ENCODE assay signal across 21 mouse cellular contexts in genomic region chr5:121685495-121685894, GRCm38 (mm10). TPM values are rescaled to one million over a fixed set of nuclear protein-coding genes. Genes with fewer than 3 reads are reported as not detected.
DNase-seq lines count a peak whose midpoint lies in the region; ATAC-seq and TF ChIP-seq lines count a peak whose summit lies in the region.
"Had no signal": no experiment of that assay in that cellular context is flagged by ENCODE, and none has a peak within 500 bp of the region (broad histone marks: within the 10 kb centered on the region; RNA-seq: fewer than 3 reads in every experiment).

No protein-coding gene starts in this region.

- TF ChIP-seq CTCF in heart, adult 2 months (IDR thresholded peaks at IDR 0.05): no peak

- no peaks in the 10 kb centered on the region for H3K79me2 ChIP-seq in heart, adult 2 months (replicated peaks; ENCODE audit: control insufficient read depth, insufficient read depth, low read length)

- H3K27ac ChIP-seq in forebrain, embryonic 16.5 days (ENCODE audit: low read length): no peak overlapping the region
- H3K27ac ChIP-seq in forebrain, embryonic 11.5 days (ENCODE audit: low read depth, low read length): no peak overlapping the region
- H3K27ac ChIP-seq in heart, embryonic 16.5 days (ENCODE audit: low read length): peak overlapping the region; percentile 58
- no peak overlapping the region for H3K27ac ChIP-seq in heart, adult 2 months
- H3K27ac ChIP-seq: embryonic facial prominence, embryonic 15.5 days; limb, embryonic 15.5 days; macrophage; neural tube, embryonic 13.5 days had no signal

- H3K4me1 ChIP-seq in forebrain, embryonic 16.5 days (replicated peaks; ENCODE audit: control insufficient read depth, insufficient read depth, low read length): peaks cover 2% of the 10 kb centered on the region
- no peaks in the 10 kb centered on the region for H3K4me1 ChIP-seq in forebrain, embryonic 11.5 days (replicated peaks; ENCODE audit: control insufficient read depth, insufficient read depth, low read length)
- H3K4me1 ChIP-seq in heart, embryonic 16.5 days (ENCODE audit: control insufficient read depth, insufficient read depth, low read length): peaks cover 11% of the 10 kb centered on the region
- H3K4me1 ChIP-seq in heart, adult 2 months (ENCODE audit: control insufficient read depth, insufficient read depth, low read length): no peaks in the 10 kb centered on the region
- H3K4me1 ChIP-seq: neural tube, embryonic 13.5 days had no signal

- ATAC-seq in forebrain, embryonic 16.5 days: peak; percentile 20; the same call in 1 of the 2 replicates
- no peak for ATAC-seq in forebrain, embryonic 11.5 days (replicated peaks; ENCODE audit: low FRiP score)
- ATAC-seq in heart, embryonic 16.5 days (replicated peaks; ENCODE audit: extremely low read depth, insufficient read depth, low FRiP score): peak; percentile 42; the same call in 1 of the 2 replicates
- ATAC-seq: hindbrain, embryonic 16.5 days had no signal

- no peak for TF ChIP-seq EP300 in heart, adult 2 months (IDR thresholded peaks at IDR 0.05; ENCODE audit: insufficient read depth, low read depth, low read length)

- WGBS in forebrain, embryonic 16.5 days: 68% methylated on average over 6 of the region's 6 CpGs
- WGBS in forebrain, embryonic 11.5 days: 92% methylated on average over 6 of the region's 6 CpGs
- 66% methylated on average over 6 of the region's 6 CpGs for WGBS in heart, embryonic 16.5 days
- WGBS in heart, adult 2 months: 79% methylated on average over 6 of the region's 6 CpGs

- H3K36me3 ChIP-seq in forebrain, embryonic 16.5 days (ENCODE audit: control insufficient read depth, insufficient read depth): peaks cover 29% of the 10 kb centered on the region
- H3K36me3 ChIP-seq in forebrain, embryonic 11.5 days (ENCODE audit: control insufficient read depth, insufficient read depth, low read length): peaks cover 3% of the 10 kb centered on the region; the same call in 1 of the 2 replicates
- peaks cover 30% of the 10 kb centered on the region for H3K36me3 ChIP-seq in heart, embryonic 16.5 days (ENCODE audit: control insufficient read depth, insufficient read depth)
- no peaks in the 10 kb centered on the region for H3K36me3 ChIP-seq in heart, adult 2 months (ENCODE audit: control insufficient read depth, insufficient read depth, low read length)

- no peak overlapping the region for H3K9ac ChIP-seq in forebrain, embryonic 16.5 days (replicated peaks; ENCODE audit: low read depth, low read length)
- H3K9ac ChIP-seq in forebrain, embryonic 11.5 days (ENCODE audit: low read length): no peak overlapping the region
- H3K9ac ChIP-seq in heart, embryonic 16.5 days (ENCODE audit: low read length): peak overlapping the region; percentile 9; the same call in 1 of the 2 replicates
- no peak overlapping the region for H3K9ac ChIP-seq in heart, adult 2 months (ENCODE audit: low read depth, low read length)
- H3K9ac ChIP-seq: embryonic facial prominence, embryonic 15.5 days; limb, embryonic 15.5 days; neural tube, embryonic 13.5 days had no signal

- TF ChIP-seq POLR2A in heart, adult 2 months (IDR thresholded peaks at IDR 0.05; ENCODE audit: insufficient read depth, low read depth, low read length): no peak

- H3K4me3 ChIP-seq in forebrain, embryonic 16.5 days (replicated peaks; ENCODE audit: low read length): no peak overlapping the region
- H3K4me3 ChIP-seq in forebrain, embryonic 11.5 days (ENCODE audit: low read depth, low read length): no peak overlapping the region
- H3K4me3 ChIP-seq in heart, embryonic 16.5 days (ENCODE audit: low read length): no peak overlapping the region
- H3K4me3 ChIP-seq in heart, adult 2 months: no peak overlapping the region
- H3K4me3 ChIP-seq: embryonic facial prominence, embryonic 15.5 days; limb, embryonic 15.5 days; neural tube, embryonic 13.5 days had no signal

- intact Hi-C loops in heart, adult 2 months (cut with DNase I): no loop called here

- DNase-seq in forebrain, embryonic 11.5 days (ENCODE audit: low spot score): no peak
- no peak for DNase-seq in heart, adult 2 months
- peak; percentile 11 to 22 for DNase-seq in lung, adult 18-20 months
- no peak for DNase-seq in lung, postnatal 25 days (ENCODE audit: low spot score)
- peak; percentile 60 for DNase-seq in fibroblast of lung, adult 2 months (ENCODE audit: low read depth)
- DNase-seq in frontal cortex, postnatal 25 days (ENCODE audit: low spot score in 2 of 2): no peak
- DNase-seq: B cell, adult 2 months; cerebellum, postnatal 10 days; embryo, embryonic 11 days; gastrocnemius, postnatal 10 days; kidney, adult 8-10 months; right cerebral cortex, postnatal 25 days had no signal

- no peaks in the 10 kb centered on the region for H3K9me3 ChIP-seq in forebrain, embryonic 16.5 days (ENCODE audit: control insufficient read depth, low read length)
- no peaks in the 10 kb centered on the region for H3K9me3 ChIP-seq in forebrain, embryonic 11.5 days (ENCODE audit: control insufficient read depth, low read length)
- H3K9me3 ChIP-seq in heart, embryonic 16.5 days (replicated peaks; ENCODE audit: control insufficient read depth, low read length): no peaks in the 10 kb centered on the region
- H3K9me3 ChIP-seq: embryonic facial prominence, embryonic 15.5 days; limb, embryonic 15.5 days; neural tube, embryonic 13.5 days had no signal

- no peak overlapping the region for H3K4me2 ChIP-seq in forebrain, embryonic 16.5 days (ENCODE audit: low read length)
- no peak overlapping the region for H3K4me2 ChIP-seq in forebrain, embryonic 11.5 days (ENCODE audit: low read depth, low read length, severe bottlenecking)
- H3K4me2 ChIP-seq in heart, embryonic 16.5 days (ENCODE audit: low read depth, low read length): no peak overlapping the region
- H3K4me2 ChIP-seq: embryonic facial prominence, embryonic 15.5 days; heart, embryonic 11.5 days; limb, embryonic 15.5 days; midbrain, embryonic 11.5 days; neural tube, embryonic 13.5 days had no signal

- H3K27me3 ChIP-seq in forebrain, embryonic 16.5 days (replicated peaks; ENCODE audit: control insufficient read depth, insufficient read depth, low read length): no peaks in the 10 kb centered on the region
- H3K27me3 ChIP-seq in forebrain, embryonic 11.5 days (ENCODE audit: control insufficient read depth, insufficient read depth, low read length): no peaks in the 10 kb centered on the region
- H3K27me3 ChIP-seq in heart, embryonic 16.5 days (ENCODE audit: control insufficient read depth, insufficient read depth, low read length): no peaks in the 10 kb centered on the region
- H3K27me3 ChIP-seq in heart, adult 2 months (ENCODE audit: control insufficient read depth, insufficient read depth, low read length): no peaks in the 10 kb centered on the region
- H3K27me3 ChIP-seq: embryonic facial prominence, embryonic 15.5 days; limb, embryonic 15.5 days; neural tube, embryonic 13.5 days had no signal

RNA-seq across cellular contexts. Expression of gene Brap, which starts 25.1 kb away (rescaled TPM):
- 51.5 and 55.5 TPM in 2 replicates for polyA plus RNA-seq in forebrain, embryonic 16.5 days (2015; fragmentation: Nextera tagmentation; extraction: Ambion mirVana)
- 45.5 and 48.1 TPM in 2 replicates for polyA plus RNA-seq in forebrain, embryonic 11.5 days (2014; fragmentation: Nextera tagmentation; extraction: Ambion mirVana)
- 29.0 and 30.0 TPM in 2 replicates for polyA plus RNA-seq in heart, embryonic 16.5 days (2015; fragmentation: Nextera tagmentation; extraction: Ambion mirVana)
- 10 to 100 TPM; 27.8 to 29.8 TPM for total RNA-seq in heart, adult 2 months (2021)
- polyA plus RNA-seq in heart, adult 2 months (2012; rRNA removed): 16.6 and 23.1 TPM in 2 replicates

RNA-seq across cellular contexts. Expression of gene Acad10, which starts 25.2 kb away (rescaled TPM):
- 0.71 and 1.5 TPM in 2 replicates for polyA plus RNA-seq in forebrain, embryonic 16.5 days (2015; fragmentation: Nextera tagmentation; extraction: Ambion mirVana)
- polyA plus RNA-seq in forebrain, embryonic 11.5 days (2014; fragmentation: Nextera tagmentation; extraction: Ambion mirVana): 1.9 TPM in 2 replicates
- 2.2 and 2.6 TPM in 2 replicates for polyA plus RNA-seq in heart, embryonic 16.5 days (2015; fragmentation: Nextera tagmentation; extraction: Ambion mirVana)
- 10 to 100 TPM; 24.1 to 24.7 TPM for total RNA-seq in heart, adult 2 months (2021)
- 5.2 and 6.6 TPM in 2 replicates for polyA plus RNA-seq in heart, adult 2 months (2012; rRNA removed)

RNA-seq across cellular contexts. Expression of gene Atxn2, which starts 25.6 kb away (rescaled TPM):
- polyA plus RNA-seq in forebrain, embryonic 16.5 days (2015; fragmentation: Nextera tagmentation; extraction: Ambion mirVana): 55.8 and 58.3 TPM in 2 replicates
- polyA plus RNA-seq in forebrain, embryonic 11.5 days (2014; fragmentation: Nextera tagmentation; extraction: Ambion mirVana): 99.2 and 102 TPM in 2 replicates
- polyA plus RNA-seq in heart, embryonic 16.5 days (2015; fragmentation: Nextera tagmentation; extraction: Ambion mirVana): 36.0 and 38.4 TPM in 2 replicates
- 100 to 1,000 TPM; 155 to 161 TPM for total RNA-seq in heart, adult 2 months (2021)
- polyA plus RNA-seq in heart, adult 2 months (2012; rRNA removed): 133 and 139 TPM in 2 replicates

Comparison
In these comparisons a context has a peak if more than half of its experiments do, and no peak if none do; other contexts are left out.
1. DNase-seq: peak in lung, adult 18-20 months (2 of 2) and fibroblast of lung, adult 2 months (single experiment); none in forebrain, embryonic 11.5 days (single experiment), heart, adult 2 months (0 of 2), lung, postnatal 25 days (single experiment) and frontal cortex, postnatal 25 days (0 of 2).